Mouse (Mus musculus) G1E (cell line): ENCODE measurements around the gene Adk.

Source experiments
- CTCF ChIP-seq: IDR thresholded peaks from 2 replicates; pipeline ENCODE4 v1.5.1; 2012; ENCODE audit warnings: low read depth, low read length, inconsistent platforms, mixed read lengths
- GATA1 ChIP-seq: IDR thresholded peaks from 2 replicates; pipeline ENCODE4 v1.6.1; 2012; ENCODE audit warnings: borderline replicate concordance, low read length, inconsistent platforms, mixed read lengths
- POLR2AphosphoS5 ChIP-seq: IDR thresholded peaks from 2 replicates; pipeline ENCODE4 v1.6.1; 2012; ENCODE audit warnings: low read depth, low read length, inconsistent platforms; ENCODE audit not compliant: insufficient replicate concordance
- TAL1 ChIP-seq: conservative IDR thresholded peaks from 2 replicates; pipeline ENCODE4 v1.6.1; 2012; ENCODE audit warnings: low read depth, low read length, inconsistent platforms, mixed read lengths

DNA sequence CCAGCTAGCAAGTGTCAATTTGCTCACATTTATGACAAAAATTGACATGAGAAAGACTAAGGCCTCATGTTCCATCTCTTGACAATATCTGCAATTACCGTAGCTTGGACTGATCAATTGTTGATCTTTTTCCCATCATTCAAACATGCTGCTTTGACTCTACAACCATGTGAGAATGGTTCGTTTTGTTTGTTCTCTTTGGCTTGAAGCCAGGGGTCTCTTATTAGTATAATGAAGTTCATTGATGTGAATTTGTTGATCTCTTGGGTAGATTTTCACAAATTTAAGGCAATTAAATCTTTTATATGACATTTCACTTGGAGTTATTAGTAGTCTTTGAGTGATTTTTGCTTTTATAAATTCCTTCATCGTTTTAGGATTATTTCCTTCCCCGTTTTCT, 229.1 kb downstream of the Adk start:
- no peak for TF ChIP-seq CTCF
- TF ChIP-seq GATA1 = no peak
- TF ChIP-seq TAL1 = no peak
- TF ChIP-seq POLR2AphosphoS5 = no peak
